Mouse (Mus musculus): ENCODE data around the gene Cox8c. TPM values are rescaled to one million over a fixed set of nuclear protein-coding genes. Genes with fewer than 3 reads are reported as not detected.

Gene Cox8c
- polyA plus RNA-seq, 1 experiment, result not detected

GRCm38 (mm10) chr12:102949395-102950208 is 50.5 kb downstream of the Cox8c start:
- Histone ChIP-seq H3K4me3 (replicated peaks; ENCODE audit: extremely low read depth, low read depth, low read length) (no peak overlapping the region), H3K4me1 (ENCODE audit: control insufficient read depth, insufficient read depth, low read length) (0 out of 2 replicates have a peak, but pooled peaks cover 2% of the 10 kb centered on the region)
- DNase-seq, result peak; percentile 11
- 2% methylated on average over 41 of the region's 42 CpGs for WGBS
- TF ChIP-seq CTCF (IDR thresholded peaks at IDR 0.05; ENCODE audit: insufficient read depth, low read length), result no peak
- TF ChIP-seq POLR2A (IDR thresholded peaks at IDR 0.05; ENCODE audit: borderline replicate concordance, extremely low read depth, low read depth, low read length), result no peak

Other genes starting within 250 kb of the Cox8c start
- gene Itpk1, start 194.4 kb upstream of the Cox8c start, polyA plus RNA-seq (2012; rRNA removed), result 23.0 and 26.3 TPM in 2 replicates
- 0.45 and 0.63 TPM in 2 replicates for gene Moap1, start 155.7 kb upstream of the Cox8c start, polyA plus RNA-seq (2012; rRNA removed)
- 2.1 and 2.6 TPM in 2 replicates for gene Tmem251, start 155.6 kb upstream of the Cox8c start, polyA plus RNA-seq (2012; rRNA removed)
- not detected in 2 replicates for gene Gm28051, start 141.6 kb upstream of the Cox8c start, polyA plus RNA-seq (2012; rRNA removed)
- gene Gon7, start 141.5 kb upstream of the Cox8c start, polyA plus RNA-seq (2012; rRNA removed), result 13.3 and 16.8 TPM in 2 replicates
- 11.4 and 14.6 TPM in 2 replicates for gene Ubr7, start 141.3 kb upstream of the Cox8c start, polyA plus RNA-seq (2012; rRNA removed)
- 1.5 and 2.8 TPM in 2 replicates for gene Gm20604, start 140.6 kb upstream of the Cox8c start, polyA plus RNA-seq (2012; rRNA removed)
- 18.2 and 22.5 TPM in 2 replicates for gene Btbd7, start 20.8 kb upstream of the Cox8c start, polyA plus RNA-seq (2012; rRNA removed)
- 1.8 and 2.2 TPM in 2 replicates for gene Unc79, start 49.5 kb downstream of the Cox8c start, polyA plus RNA-seq (2012; rRNA removed)

Data from lung, adult 2 months (tissue).